Mouse (Mus musculus) midbrain, embryonic 13.5 days (tissue): ENCODE results near the gene Gm10681. TPM values are rescaled to one million over a fixed set of nuclear protein-coding genes. Genes with fewer than 3 reads are reported as not detected.
"Not testable (repeated sequence)": the region's sequence is repeated elsewhere in the genome, so short reads cannot be mapped to it uniquely, and the experiment has no call there.

Experiments used
- ATAC-seq: fragments of 200-750 bp; cut with Nextera tagmentation; 2 replicates; pipeline ENCODE4 v1.8.0; 2017; ENCODE audit warnings: mild to moderate bottlenecking, moderate TSS enrichment, moderate library complexity
- H3K27ac ChIP-seq: fragments of 300-500 bp; sonication (generic); 2 replicates; pipeline ENCODE4 v1.5.1; 2015; ENCODE audit warnings: inconsistent platforms, mild to moderate bottlenecking, moderate library complexity
- H3K27me3 ChIP-seq: fragments of 300-500 bp; sonication (generic); 2 replicates; pipeline ENCODE4 v1.6.1; 2015; ENCODE audit warnings: mild to moderate bottlenecking, inconsistent platforms
- H3K36me3 ChIP-seq: fragments of 300-500 bp; sonication (generic); 2 replicates; pipeline ENCODE4 v1.6.1; 2015; ENCODE audit warnings: mild to moderate bottlenecking, inconsistent platforms
- H3K4me1 ChIP-seq: fragments of 300-500 bp; sonication (generic); replicated peaks from 2 replicates; pipeline ENCODE4 v1.6.1; 2015; ENCODE audit warnings: inconsistent platforms
- H3K4me2 ChIP-seq: fragments of 300-500 bp; sonication (generic); replicated peaks from 2 replicates; pipeline ENCODE4 v1.6.1; 2015; ENCODE audit warnings: moderate library complexity, mild to moderate bottlenecking, inconsistent platforms
- H3K4me3 ChIP-seq: fragments of 300-500 bp; sonication (generic); replicated peaks from 2 replicates; pipeline ENCODE4 v1.5.1; 2015; ENCODE audit warnings: mild to moderate bottlenecking, inconsistent platforms
- H3K9ac ChIP-seq: fragments of 300-500 bp; sonication (generic); replicated peaks from 2 replicates; pipeline ENCODE4 v1.6.1; 2015; ENCODE audit warnings: mild to moderate bottlenecking, inconsistent platforms
- H3K9me3 ChIP-seq: fragments of 300-500 bp; sonication (generic); 2 replicates; pipeline ENCODE4 v1.6.1; 2016; ENCODE audit warnings: mild to moderate bottlenecking, inconsistent platforms
- WGBS: fragments of 180-500 bp; shearing (Covaris S2); methylation state at CpG from one replicate; pipeline ENCODE4 v1.1.7; 2015; 5-methylcytosine and 5-hydroxymethylcytosine counted together
- polyA plus RNA-seq: library from polyadenylated mRNA; unstranded; fragments of >200 nt; fragmentation: Nextera tagmentation; extraction: Ambion mirVana; gene quantifications from 2 replicates; pipeline ENCODE4 v1.2.1, GENCODE M21; 2015

The Gm10681 gene
- not detected in 2 replicates for polyA plus RNA-seq

DNA sequence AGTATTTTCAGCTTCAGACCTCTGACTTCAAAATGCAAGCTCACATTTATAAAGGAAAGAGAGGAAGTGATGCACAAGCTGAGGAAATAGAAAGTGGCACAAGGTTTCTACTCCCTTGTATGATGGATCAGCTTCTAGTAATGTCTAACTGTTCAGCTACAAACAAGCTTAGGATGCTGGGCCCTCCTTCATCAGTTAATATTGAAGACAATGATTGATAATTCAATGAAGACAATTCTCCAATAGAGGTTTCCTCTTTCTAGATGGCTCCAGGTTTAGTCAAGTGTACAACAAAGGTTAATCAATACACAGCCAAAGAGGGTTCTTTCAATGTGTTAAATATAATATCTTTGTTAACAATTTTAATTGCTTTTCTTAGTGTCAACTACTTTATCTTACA lies at the start of gene Gm10681:
Gene Gm10681 (minus strand): TSS at position 101 of the 400 bp plus-strand sequence.
- no peak within 1 kb of the TSS for H3K4me3 ChIP-seq
- no peaks in the 10 kb centered on the region for H3K36me3 ChIP-seq
- no peaks in the 10 kb centered on the region for H3K9me3 ChIP-seq
- no peak within 1 kb of the TSS for H3K4me2 ChIP-seq
- H3K27me3 ChIP-seq, result no peaks in the 10 kb centered on the region
- H3K4me1 ChIP-seq, result no peaks in the 10 kb centered on the region
- H3K9ac ChIP-seq, result no peak within 1 kb of the TSS
- H3K27ac ChIP-seq, result no peak within 1 kb of the TSS
- no peak for ATAC-seq

DNA sequence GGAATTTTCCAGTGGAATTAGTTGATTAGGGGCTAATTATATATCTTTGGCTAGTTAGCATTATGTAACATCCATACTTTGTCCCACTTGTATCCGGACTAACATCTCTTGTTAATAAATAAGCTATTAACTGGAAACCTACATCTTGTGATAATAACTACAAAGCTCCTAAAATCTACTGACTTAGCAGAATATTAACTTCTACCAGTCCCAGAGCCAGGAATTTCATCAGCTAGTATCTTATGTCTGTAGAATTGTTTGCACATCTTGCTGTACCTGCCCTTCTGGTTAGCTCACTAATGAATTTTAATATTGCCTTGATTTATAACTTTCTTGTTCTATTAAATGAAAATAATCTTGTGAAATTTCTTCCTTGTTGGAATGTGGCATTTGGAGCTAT lies 46.5 kb upstream of the Gm10681 start:
- ATAC-seq, result no peak
- no peak overlapping the region for H3K4me3 ChIP-seq
- 89% methylated on average over 1 of the region's 1 CpGs for WGBS

GRCm38 (mm10) chr3:98630152-98630551 lies 41.5 kb upstream of the Gm10681 start, which contains the start of gene Hsd3b5:
TSS of gene Hsd3b5 (minus strand) at chr3:98630252.
- no peaks in the 10 kb centered on the region for H3K36me3 ChIP-seq
- ATAC-seq, result no peak
- H3K4me1 ChIP-seq, result no peaks in the 10 kb centered on the region
- no peak within 1 kb of the TSS for H3K27ac ChIP-seq
- no peak within 1 kb of the TSS for H3K4me2 ChIP-seq
- H3K27me3 ChIP-seq, result no peaks in the 10 kb centered on the region
- H3K9ac ChIP-seq, result no peak within 1 kb of the TSS
- H3K4me3 ChIP-seq, result no peak within 1 kb of the TSS
- H3K9me3 ChIP-seq, result no peaks in the 10 kb centered on the region

More for the DNA sequence above, 46.5 kb upstream of the Gm10681 start:
- H3K27ac ChIP-seq, result no peak overlapping the region
- H3K36me3 ChIP-seq, result no peaks in the 10 kb centered on the region
- no peaks in the 10 kb centered on the region for H3K4me1 ChIP-seq
- no peak overlapping the region for H3K4me2 ChIP-seq
- H3K9ac ChIP-seq, result no peak overlapping the region
- H3K9me3 ChIP-seq, result no peaks in the 10 kb centered on the region
- no peaks in the 10 kb centered on the region for H3K27me3 ChIP-seq

- no peak overlapping the region for H3K4me3 ChIP-seq
- no peak overlapping the region for H3K4me2 ChIP-seq
- H3K27ac ChIP-seq, result no peak overlapping the region
- H3K36me3 ChIP-seq, result no peaks in the 10 kb centered on the region
- WGBS, result 86% methylated on average over 3 of the region's 3 CpGs
- no peaks in the 10 kb centered on the region for H3K9me3 ChIP-seq
- H3K27me3 ChIP-seq, result no peaks in the 10 kb centered on the region
- H3K4me1 ChIP-seq, result no peaks in the 10 kb centered on the region
- no peak overlapping the region for H3K9ac ChIP-seq
- ATAC-seq, result no peak
Observed at GRCm38 (mm10) chr3:98629633-98630032, 41.0 kb upstream of the Gm10681 start.

DNA sequence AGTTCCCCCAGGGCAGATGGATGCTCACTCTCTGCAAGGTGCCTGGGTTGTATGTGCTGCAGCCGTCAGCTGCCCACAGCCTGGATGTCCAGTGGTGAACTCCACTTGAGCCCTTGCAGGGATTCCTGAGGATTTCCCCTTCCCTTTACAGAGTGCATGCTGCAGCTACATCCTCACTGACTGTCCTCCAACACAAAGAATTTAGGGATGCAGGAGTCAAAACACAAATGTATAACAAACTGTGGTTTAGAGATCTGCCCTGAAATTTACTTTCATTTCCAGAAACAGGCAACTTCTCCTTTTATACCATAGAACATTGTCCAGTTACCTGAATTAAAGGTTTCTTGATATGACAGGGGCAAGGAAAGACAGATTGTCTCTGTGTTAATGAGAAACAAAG lies 28.2 kb upstream of the Gm10681 start:
- not testable (repeated sequence) for H3K36me3 ChIP-seq, H3K4me2 ChIP-seq, H3K27ac ChIP-seq, H3K9ac ChIP-seq, H3K4me1 ChIP-seq, ATAC-seq, H3K4me3 ChIP-seq, H3K27me3 ChIP-seq, H3K9me3 ChIP-seq
- 80% methylated on average over 1 of the region's 1 CpGs for WGBS

DNA sequence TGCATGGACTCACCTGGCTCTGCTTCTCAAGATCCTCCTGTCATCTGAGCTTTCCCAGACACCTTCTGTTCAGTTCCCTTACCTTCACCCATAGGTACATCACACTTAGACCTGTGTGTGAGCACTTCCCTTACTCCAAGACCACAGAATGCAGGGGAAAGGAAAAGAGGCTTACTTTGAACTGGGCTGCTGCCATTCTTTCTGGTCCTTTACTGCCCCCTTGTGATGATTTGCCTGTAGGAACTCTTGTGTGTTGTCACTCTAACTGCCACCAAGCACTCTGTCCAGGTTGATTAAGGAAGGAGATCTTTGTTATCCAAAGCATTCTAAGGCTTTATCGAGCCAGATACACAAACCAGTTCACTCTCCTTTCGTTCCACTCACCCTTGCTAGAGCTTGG lies 27.6 kb upstream of the Gm10681 start:
- H3K9me3 ChIP-seq, H3K4me2 ChIP-seq, H3K27me3 ChIP-seq, H3K36me3 ChIP-seq, ATAC-seq, H3K27ac ChIP-seq, H3K4me1 ChIP-seq, H3K4me3 ChIP-seq, H3K9ac ChIP-seq: not testable (repeated sequence)
- WGBS, result 20% methylated on average over 2 of the region's 2 CpGs

DNA sequence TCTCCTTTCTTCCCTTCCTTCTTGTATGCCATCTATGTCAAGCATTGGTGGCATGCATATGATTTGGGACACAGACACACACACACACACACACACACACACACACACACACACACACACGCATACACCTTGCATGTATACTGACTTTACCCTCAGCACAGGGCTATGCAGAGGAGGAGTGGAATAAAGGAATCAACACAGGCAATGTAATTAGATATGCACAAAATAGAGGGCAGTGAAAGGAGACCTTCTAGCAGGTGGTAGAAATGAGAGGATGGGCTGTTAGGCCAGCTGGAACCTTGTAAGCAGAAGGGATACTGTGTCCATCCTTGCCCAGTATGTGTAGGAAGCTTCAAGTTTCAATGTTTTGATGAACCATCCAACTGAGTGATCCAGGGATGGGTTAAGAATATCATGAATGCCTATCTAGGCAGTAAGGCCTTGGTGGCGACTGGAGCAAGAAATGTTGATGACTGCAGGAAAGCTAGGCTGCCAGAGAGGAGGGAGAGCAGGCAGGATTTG lies 25.9 kb upstream of the Gm10681 start:
- H3K4me3 ChIP-seq, H3K4me1 ChIP-seq, H3K9ac ChIP-seq, H3K9me3 ChIP-seq, ATAC-seq, H3K36me3 ChIP-seq, H3K27ac ChIP-seq, H3K27me3 ChIP-seq, H3K4me2 ChIP-seq: not testable (repeated sequence)
- WGBS, result 74% methylated on average over 2 of the region's 2 CpGs

DNA sequence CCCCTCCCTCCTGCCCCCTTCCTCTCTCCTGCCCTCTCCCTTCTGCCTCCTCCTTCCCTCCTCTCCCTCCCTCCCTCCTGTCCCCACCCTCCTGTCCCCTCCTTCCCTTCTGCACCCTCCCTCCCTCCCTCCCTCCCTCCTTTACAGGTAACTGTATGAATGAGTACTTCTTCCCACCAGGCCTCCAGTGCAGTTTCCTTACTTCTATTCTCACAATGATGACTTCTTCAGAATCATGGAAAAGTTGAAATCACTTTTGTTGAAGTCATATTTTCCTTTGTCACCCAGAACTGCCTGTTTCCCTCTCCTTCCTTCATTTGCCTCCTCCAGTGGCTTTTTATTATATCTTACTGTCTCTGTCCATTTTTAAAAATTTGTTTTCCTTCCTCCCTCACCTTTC lies 25.4 kb upstream of the Gm10681 start:
- H3K27ac ChIP-seq, result no peak overlapping the region
- no peaks in the 10 kb centered on the region for H3K4me1 ChIP-seq
- no peak for ATAC-seq
- H3K4me3 ChIP-seq, result no peak overlapping the region
- H3K27me3 ChIP-seq, result no peaks in the 10 kb centered on the region
- no peaks in the 10 kb centered on the region for H3K36me3 ChIP-seq
- no peak overlapping the region for H3K4me2 ChIP-seq
- no peak overlapping the region for H3K9ac ChIP-seq
- no peaks in the 10 kb centered on the region for H3K9me3 ChIP-seq

- H3K4me2 ChIP-seq, H3K27ac ChIP-seq, H3K36me3 ChIP-seq: not testable (repeated sequence)
Observed at GRCm38 (mm10) chr3:98613540-98613939, 24.9 kb upstream of the Gm10681 start.

DNA sequence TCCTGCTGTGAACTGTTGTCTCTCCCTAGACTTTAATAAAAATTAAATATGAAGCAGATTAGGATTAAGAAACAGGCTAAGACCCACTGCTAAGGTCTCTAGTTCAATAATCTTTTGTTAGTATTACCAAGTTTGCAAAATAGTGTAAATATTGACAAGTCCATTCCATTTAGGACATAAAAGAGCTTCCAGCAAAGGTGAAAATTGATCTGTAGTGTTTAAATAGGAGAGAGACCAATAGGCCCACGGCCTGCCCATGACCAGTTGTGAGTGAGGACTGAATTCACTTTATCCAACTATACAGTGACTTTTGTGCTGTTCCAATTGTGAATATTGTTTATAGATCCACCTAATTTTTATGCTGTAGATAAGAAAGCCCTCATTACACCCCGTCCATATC lies 886 bp downstream of the Gm10681 start:
- H3K4me1 ChIP-seq, result no peaks in the 10 kb centered on the region
- no peak for ATAC-seq
- no peaks in the 10 kb centered on the region for H3K27me3 ChIP-seq
- no peak overlapping the region for H3K4me2 ChIP-seq
- H3K9me3 ChIP-seq, result no peaks in the 10 kb centered on the region
- no peak overlapping the region for H3K27ac ChIP-seq
- no peaks in the 10 kb centered on the region for H3K36me3 ChIP-seq
- H3K9ac ChIP-seq, result no peak overlapping the region
- H3K4me3 ChIP-seq, result no peak overlapping the region
- 81% methylated on average over 2 of the region's 2 CpGs for WGBS

More at GRCm38 (mm10) chr3:98613540-98613939, 24.9 kb upstream of the Gm10681 start:
- not testable (repeated sequence) for H3K9me3 ChIP-seq, H3K4me3 ChIP-seq, H3K9ac ChIP-seq, H3K27me3 ChIP-seq, ATAC-seq, H3K4me1 ChIP-seq

DNA sequence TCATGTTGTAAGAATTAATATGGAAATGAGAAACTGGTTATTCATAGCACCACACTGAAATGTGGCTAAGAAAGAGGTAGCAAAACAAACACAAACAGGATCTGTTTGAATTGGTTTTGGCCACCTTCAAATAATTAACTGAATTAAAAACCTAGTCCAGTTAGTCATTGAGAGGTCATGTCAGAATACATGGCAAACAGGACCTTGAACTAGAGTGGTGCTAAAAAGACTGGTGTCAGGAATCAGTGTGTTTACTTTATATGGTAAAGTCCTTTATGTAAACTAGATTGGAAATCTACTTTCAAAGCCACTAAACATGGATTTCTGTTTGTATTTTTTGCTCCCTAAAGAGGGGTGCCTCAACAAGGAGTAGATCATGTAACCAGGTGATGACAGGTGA lies 6.0 kb downstream of the Gm10681 start:
- H3K9ac ChIP-seq, H3K27me3 ChIP-seq, H3K9me3 ChIP-seq, H3K4me1 ChIP-seq, H3K4me3 ChIP-seq, H3K4me2 ChIP-seq, ATAC-seq, H3K27ac ChIP-seq, H3K36me3 ChIP-seq: not testable (repeated sequence)

DNA sequence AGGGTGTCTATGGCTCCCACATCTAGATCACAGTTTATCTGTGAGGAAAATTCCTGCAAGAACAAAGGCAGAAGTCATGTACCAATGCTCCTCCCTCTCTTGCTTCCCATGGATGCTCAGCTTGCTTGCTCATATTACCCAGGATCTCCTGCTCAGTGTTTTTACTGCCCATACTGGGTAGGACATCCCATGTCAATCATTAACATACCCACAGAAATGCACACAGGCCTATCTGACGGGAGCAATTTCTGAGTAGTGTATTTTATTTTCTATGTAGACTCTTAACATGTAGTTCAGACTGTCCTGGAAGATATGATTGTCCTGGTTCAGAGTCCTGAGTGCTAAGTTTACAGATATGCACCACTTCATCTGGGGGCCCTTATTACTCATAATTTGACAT lies 6.4 kb downstream of the Gm10681 start:
- not testable (repeated sequence) for H3K4me2 ChIP-seq, H3K4me1 ChIP-seq, H3K27ac ChIP-seq, H3K9me3 ChIP-seq, H3K9ac ChIP-seq, ATAC-seq, H3K36me3 ChIP-seq, H3K4me3 ChIP-seq, H3K27me3 ChIP-seq
- WGBS, result no CpG with 5 or more reads among the region's 1 CpGs

DNA sequence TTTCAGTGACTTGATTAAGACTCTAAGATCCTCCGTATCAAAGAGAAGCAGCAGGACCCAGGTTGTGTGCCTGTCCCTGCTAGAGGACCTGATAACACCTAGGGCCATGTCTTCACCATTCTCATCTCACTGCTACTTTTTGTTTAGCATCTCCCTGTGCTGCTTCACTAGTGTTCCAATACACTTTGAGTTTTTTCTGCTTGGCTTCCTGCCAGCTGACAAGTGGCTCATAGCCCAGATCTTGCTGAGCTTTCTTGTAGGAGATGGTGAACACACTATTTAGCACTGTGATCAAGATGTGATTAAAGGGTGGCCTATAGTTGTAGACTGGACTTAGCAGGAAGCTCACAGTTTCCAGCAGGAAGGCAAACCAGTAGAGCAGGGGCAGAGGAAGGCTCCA lies 7.6 kb downstream of the Gm10681 start:
- H3K27ac ChIP-seq, H3K36me3 ChIP-seq, H3K9me3 ChIP-seq, H3K4me2 ChIP-seq, H3K4me1 ChIP-seq, ATAC-seq, H3K9ac ChIP-seq, H3K4me3 ChIP-seq, H3K27me3 ChIP-seq: not testable (repeated sequence)
- whole genome bisulfite sequencing, result 100% methylated on average over 1 of the region's 1 CpGs
